Mouse (Mus musculus): ENCODE data around the gene Pld1. TPM values are rescaled to one million over a fixed set of nuclear protein-coding genes. Genes with fewer than 3 reads are reported as not detected.

The Pld1 gene
- polyA plus RNA-seq, 1 experiment, result 2.5 TPM

DNA sequence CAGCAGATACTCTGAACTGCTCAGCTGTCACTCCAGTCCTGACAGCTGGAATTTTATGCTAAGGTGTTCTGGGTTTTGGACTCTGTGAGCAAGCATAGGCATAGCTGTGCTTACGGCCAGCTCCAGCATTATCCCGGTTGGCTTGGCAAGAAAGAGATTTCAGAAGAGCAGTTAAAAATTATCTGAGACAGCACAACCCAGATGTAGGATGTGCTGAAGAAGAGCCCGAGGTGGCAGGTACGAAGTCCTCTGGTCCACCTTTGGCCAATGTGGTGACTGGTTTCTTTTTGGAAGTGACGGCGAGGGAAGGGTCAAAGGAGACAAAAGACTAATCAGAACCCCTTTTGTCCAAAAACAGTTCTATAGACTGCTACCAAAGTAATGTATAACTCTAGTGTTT is 20.7 kb downstream of the Pld1 start:
- Histone ChIP-seq H3K4me3 (ENCODE audit: insufficient read depth, poor library complexity, severe bottlenecking) (no peak overlapping the region), H3K36me3 (ENCODE audit: control insufficient read depth, insufficient read depth) (no peaks in the 10 kb centered on the region), H3ac (ENCODE audit: control insufficient read depth, insufficient read length, low read depth) (no peak overlapping the region), H3K27me3 (ENCODE audit: control insufficient read depth, insufficient read depth, insufficient read length) (no peaks in the 10 kb centered on the region), H3K79me2 (ENCODE audit: control insufficient read depth, insufficient read depth) (no peaks in the 10 kb centered on the region), H3K79me3 (ENCODE audit: low read depth) (no peaks in the 10 kb centered on the region)
- no peak for TF ChIP-seq USF1 (IDR thresholded peaks at IDR 0.05; ENCODE audit: low read depth)
- no peak for TF ChIP-seq MYOD1 (IDR thresholded peaks at IDR 0.05; ENCODE audit: control insufficient read depth, insufficient read length, low read depth)
- TF ChIP-seq CEBPB (IDR thresholded peaks at IDR 0.05; ENCODE audit: low read depth), result no peak
- no peak for TF ChIP-seq CTCF (IDR thresholded peaks at IDR 0.05; ENCODE audit: control insufficient read depth, insufficient read depth, insufficient read length)
- TF ChIP-seq MAX (IDR thresholded peaks at IDR 0.05), result no peak

DNA sequence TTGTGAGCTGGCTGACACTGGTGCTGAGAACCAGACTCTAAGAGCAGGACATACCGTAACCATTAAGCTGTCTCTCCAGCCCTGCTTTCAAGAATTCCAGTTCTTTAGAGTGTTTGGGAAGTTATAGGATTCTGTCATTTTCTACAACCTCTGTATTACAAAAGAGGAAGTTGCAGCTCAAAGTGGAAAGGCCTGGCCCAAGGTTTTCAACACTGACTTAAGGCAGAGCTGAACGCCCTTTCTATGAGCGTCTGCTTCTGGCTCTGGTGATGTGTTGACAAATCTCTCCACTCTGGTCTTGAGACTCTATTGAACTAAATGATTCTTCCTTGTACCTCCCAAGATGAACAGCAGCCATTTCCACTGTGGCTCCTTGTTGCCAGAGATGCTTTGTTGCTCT is 22.7 kb downstream of the Pld1 start:
- H3K27me3 ChIP-seq (ENCODE audit: control insufficient read depth, insufficient read depth, insufficient read length), result no peaks in the 10 kb centered on the region
- no peaks in the 10 kb centered on the region for H3K79me3 ChIP-seq (ENCODE audit: low read depth)
- no peak overlapping the region for H3K4me3 ChIP-seq (ENCODE audit: insufficient read depth, poor library complexity, severe bottlenecking)
- H3K79me2 ChIP-seq (ENCODE audit: control insufficient read depth, insufficient read depth), result no peaks in the 10 kb centered on the region
- H3K36me3 ChIP-seq (ENCODE audit: control insufficient read depth, insufficient read depth), result no peaks in the 10 kb centered on the region
- TF ChIP-seq MYOG (IDR thresholded peaks at IDR 0.05; ENCODE audit: control insufficient read depth, extremely low read depth, insufficient read length) (no peak), FOSL1 (IDR thresholded peaks at IDR 0.05; ENCODE audit: insufficient read depth, low read length, poor library complexity, severe bottlenecking) (no peak), MAX (IDR thresholded peaks at IDR 0.05) (no peak), CEBPB (IDR thresholded peaks at IDR 0.05; ENCODE audit: low read depth) (no peak), MYOD1 (IDR thresholded peaks at IDR 0.05; ENCODE audit: control insufficient read depth, insufficient read length, low read depth) (no peak), USF1 (IDR thresholded peaks at IDR 0.05; ENCODE audit: low read depth) (no peak), CTCF (IDR thresholded peaks at IDR 0.05; ENCODE audit: control insufficient read depth, insufficient read depth, insufficient read length) (no peak)
- H3ac ChIP-seq (ENCODE audit: control insufficient read depth, insufficient read length, low read depth), result no peak overlapping the region

GRCm38 (mm10) chr3:27963795-27964201 is 25.3 kb downstream of the Pld1 start:
- Histone ChIP-seq H3K79me2 (ENCODE audit: control insufficient read depth, insufficient read depth) (no peaks in the 10 kb centered on the region), H3K36me3 (ENCODE audit: control insufficient read depth, insufficient read depth) (no peaks in the 10 kb centered on the region), H3K27me3 (ENCODE audit: control insufficient read depth, insufficient read depth, insufficient read length) (no peaks in the 10 kb centered on the region), H3K79me3 (ENCODE audit: low read depth) (no peaks in the 10 kb centered on the region), H3ac (ENCODE audit: control insufficient read depth, insufficient read length, low read depth) (no peak overlapping the region), H3K4me3 (ENCODE audit: insufficient read depth, poor library complexity, severe bottlenecking) (no peak overlapping the region)
- TF ChIP-seq MYOD1 (IDR thresholded peaks at IDR 0.05; ENCODE audit: control insufficient read depth, insufficient read length, low read depth) (no peak), CTCF (IDR thresholded peaks at IDR 0.05; ENCODE audit: control insufficient read depth, insufficient read depth, insufficient read length) (no peak), MAX (IDR thresholded peaks at IDR 0.05) (no peak), MYOG (IDR thresholded peaks at IDR 0.05; ENCODE audit: control insufficient read depth, extremely low read depth, insufficient read length) (no peak), USF1 (IDR thresholded peaks at IDR 0.05; ENCODE audit: low read depth) (no peak)

DNA sequence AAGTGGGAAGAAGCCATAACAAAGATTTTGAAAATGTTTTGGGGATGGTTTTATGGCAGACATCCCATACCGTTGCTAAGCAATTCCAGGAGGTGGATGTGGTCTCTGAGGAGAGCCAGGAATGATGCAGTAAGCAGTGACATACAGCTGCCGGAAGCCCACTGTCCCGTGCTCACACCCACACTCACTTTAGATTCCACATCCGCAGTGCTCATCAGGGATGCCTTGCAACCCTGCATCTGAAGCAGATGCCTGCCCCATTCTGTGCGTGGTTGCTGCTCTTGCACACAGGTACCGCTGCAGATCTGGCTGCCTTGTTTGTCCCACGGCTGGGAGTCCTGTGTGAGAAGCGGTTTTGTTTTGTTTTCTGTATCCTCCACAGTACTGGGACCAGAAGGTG is 30.2 kb downstream of the Pld1 start:
- no peaks in the 10 kb centered on the region for H3K36me3 ChIP-seq (ENCODE audit: control insufficient read depth, insufficient read depth)
- no peaks in the 10 kb centered on the region for H3K79me2 ChIP-seq (ENCODE audit: control insufficient read depth, insufficient read depth)
- H3K79me3 ChIP-seq (ENCODE audit: low read depth), result no peaks in the 10 kb centered on the region
- H3K27me3 ChIP-seq (ENCODE audit: control insufficient read depth, insufficient read depth, insufficient read length), result no peaks in the 10 kb centered on the region
- no peak overlapping the region for H3ac ChIP-seq (ENCODE audit: control insufficient read depth, insufficient read length, low read depth)
- H3K4me3 ChIP-seq (ENCODE audit: insufficient read depth, poor library complexity, severe bottlenecking), result no peak overlapping the region
- no peak for TF ChIP-seq CTCF (IDR thresholded peaks at IDR 0.05; ENCODE audit: control insufficient read depth, insufficient read depth, insufficient read length)
- TF ChIP-seq MYOG (IDR thresholded peaks at IDR 0.05; ENCODE audit: control insufficient read depth, extremely low read depth, insufficient read length), result no peak
- no peak for TF ChIP-seq CEBPB (IDR thresholded peaks at IDR 0.05; ENCODE audit: low read depth)
- TF ChIP-seq FOSL1 (IDR thresholded peaks at IDR 0.05; ENCODE audit: insufficient read depth, low read length, poor library complexity, severe bottlenecking), result no peak
- no peak for TF ChIP-seq USF1 (IDR thresholded peaks at IDR 0.05; ENCODE audit: low read depth)
- TF ChIP-seq MYOD1 (IDR thresholded peaks at IDR 0.05; ENCODE audit: control insufficient read depth, insufficient read length, low read depth), result no peak
- TF ChIP-seq MAX (IDR thresholded peaks at IDR 0.05), result no peak

DNA sequence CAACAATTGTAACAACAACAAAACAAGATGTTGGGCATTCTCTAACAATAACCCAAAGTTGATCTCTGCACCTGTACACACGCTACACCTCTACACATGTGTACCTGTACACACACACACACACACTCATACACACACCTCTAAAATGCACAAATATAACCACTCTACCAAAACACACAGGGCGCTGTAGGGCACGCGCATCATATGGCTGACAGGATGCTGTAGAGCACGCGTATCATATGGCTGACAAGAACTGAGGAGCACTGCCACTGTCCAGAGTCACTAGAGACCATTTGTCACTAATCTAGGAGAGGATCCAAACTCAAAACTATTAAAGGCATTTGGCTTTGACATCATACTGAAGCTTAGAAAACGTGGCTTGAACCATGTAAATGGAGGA is 35.4 kb downstream of the Pld1 start:
- H3K27me3 ChIP-seq (ENCODE audit: control insufficient read depth, insufficient read depth, insufficient read length), result no peaks in the 10 kb centered on the region
- H3ac ChIP-seq (ENCODE audit: control insufficient read depth, insufficient read length, low read depth), result no peak overlapping the region
- TF ChIP-seq MYOG (IDR thresholded peaks at IDR 0.05; ENCODE audit: control insufficient read depth, extremely low read depth, insufficient read length), result no peak
- no peak for TF ChIP-seq CEBPB (IDR thresholded peaks at IDR 0.05; ENCODE audit: low read depth)
- TF ChIP-seq FOSL1 (IDR thresholded peaks at IDR 0.05; ENCODE audit: insufficient read depth, low read length, poor library complexity, severe bottlenecking), result no peak
- TF ChIP-seq MAX (IDR thresholded peaks at IDR 0.05), result no peak
- no peak for TF ChIP-seq CTCF (IDR thresholded peaks at IDR 0.05; ENCODE audit: control insufficient read depth, insufficient read depth, insufficient read length)
- TF ChIP-seq MYOD1 (IDR thresholded peaks at IDR 0.05; ENCODE audit: control insufficient read depth, insufficient read length, low read depth), result no peak
- H3K4me3 ChIP-seq (ENCODE audit: insufficient read depth, poor library complexity, severe bottlenecking), result no peak overlapping the region
- no peaks in the 10 kb centered on the region for H3K79me2 ChIP-seq (ENCODE audit: control insufficient read depth, insufficient read depth)
- H3K36me3 ChIP-seq (ENCODE audit: control insufficient read depth, insufficient read depth), result no peaks in the 10 kb centered on the region
- no peaks in the 10 kb centered on the region for H3K79me3 ChIP-seq (ENCODE audit: low read depth)

GRCm38 (mm10) chr3:27974981-27975380 is 36.5 kb downstream of the Pld1 start:
- Histone ChIP-seq H3K4me3 (ENCODE audit: insufficient read depth, poor library complexity, severe bottlenecking) (no peak overlapping the region), H3K79me3 (ENCODE audit: low read depth) (no peaks in the 10 kb centered on the region), H3K79me2 (ENCODE audit: control insufficient read depth, insufficient read depth) (no peaks in the 10 kb centered on the region), H3K36me3 (ENCODE audit: control insufficient read depth, insufficient read depth) (no peaks in the 10 kb centered on the region), H3K27me3 (ENCODE audit: control insufficient read depth, insufficient read depth, insufficient read length) (no peaks in the 10 kb centered on the region), H3ac (ENCODE audit: control insufficient read depth, insufficient read length, low read depth) (no peak overlapping the region)
- TF ChIP-seq MYOG (IDR thresholded peaks at IDR 0.05; ENCODE audit: control insufficient read depth, extremely low read depth, insufficient read length) (no peak), USF1 (IDR thresholded peaks at IDR 0.05; ENCODE audit: low read depth) (no peak), MAX (IDR thresholded peaks at IDR 0.05) (no peak), CTCF (IDR thresholded peaks at IDR 0.05; ENCODE audit: control insufficient read depth, insufficient read depth, insufficient read length) (no peak), FOSL1 (IDR thresholded peaks at IDR 0.05; ENCODE audit: insufficient read depth, low read length, poor library complexity, severe bottlenecking) (no peak), CEBPB (IDR thresholded peaks at IDR 0.05; ENCODE audit: low read depth) (no peak), MYOD1 (IDR thresholded peaks at IDR 0.05; ENCODE audit: control insufficient read depth, insufficient read length, low read depth) (no peak)
